Mouse (Mus musculus) lung, postnatal 14 days (tissue): Measurements from ENCODE around the gene Paics.
A peak's percentile ranks its signal among the peaks of the same experiment; 100 is the strongest.

Source experiments
- DNase-seq: peaks from one replicate; pipeline ENCODE4 v3.0.0; 2021

The Paics gene

GRCm38 (mm10) chr5:77013171-77013570 is 62.1 kb downstream of the Paics start:
- DNase-seq: no peak

DNA sequence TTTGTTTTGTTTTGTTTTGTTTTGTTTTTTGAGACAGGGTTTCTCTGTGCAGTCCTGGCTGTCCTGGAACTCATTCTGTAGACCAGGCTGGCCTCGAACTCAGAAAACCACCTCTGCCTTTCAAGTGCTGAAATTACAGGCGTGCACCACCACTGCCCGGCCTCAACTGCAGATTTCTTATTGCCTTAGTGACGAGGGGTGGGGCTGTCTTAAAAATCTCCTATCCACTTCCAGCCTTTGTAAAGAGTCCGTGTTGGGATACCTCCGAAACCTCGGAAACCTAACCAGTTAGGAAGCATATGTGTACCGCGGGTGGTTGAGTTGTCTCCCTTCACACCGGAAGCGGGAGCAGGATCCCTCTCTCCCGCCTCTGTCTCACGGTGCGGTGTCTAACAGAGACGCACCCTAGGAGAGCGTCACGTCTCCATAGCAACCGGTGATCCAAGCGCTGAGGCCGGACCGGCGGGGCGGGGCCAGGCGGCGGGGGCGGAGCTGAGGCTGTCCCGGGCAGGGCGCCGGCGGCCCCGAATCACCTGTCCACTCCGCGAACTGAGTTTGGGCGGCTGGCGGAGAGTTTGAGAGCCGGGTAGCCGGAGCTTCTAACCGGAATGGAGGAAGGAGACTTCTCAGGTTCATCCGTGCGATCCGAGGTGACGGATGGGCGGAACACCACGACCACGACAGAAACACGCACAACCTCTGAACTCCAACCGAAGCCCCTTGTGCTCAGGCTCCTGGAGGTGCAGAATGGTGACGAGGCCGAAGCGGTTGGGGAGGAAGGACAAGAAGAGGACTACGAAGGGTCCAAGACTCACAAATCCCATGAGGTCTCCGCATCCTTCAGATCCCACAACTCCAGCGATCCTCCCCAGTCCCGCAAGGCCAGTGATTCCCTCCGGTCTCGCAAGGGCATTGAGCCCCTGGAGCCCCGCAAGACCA is 64.7 kb downstream of the Paics start, which contains the start of gene Thegl:
TSS of gene Thegl (plus strand) at position 480 of the 939 bp plus-strand sequence.
- peak; percentile 86 for DNase-seq
